In genomic region chr5:107079146-107079638, GRCm38 (mm10) we compare ENCODE assay signal across 8 mouse cellular contexts.
DNase-seq lines count a peak whose midpoint lies in the region; ATAC-seq and TF ChIP-seq lines count a peak whose summit lies in the region.

No protein-coding gene starts in this region.

- no peaks in the 10 kb centered on the region for H3K9me3 ChIP-seq in hindbrain, embryonic 11.5 days (ENCODE audit: control insufficient read depth, low read length)
- H3K9me3 ChIP-seq in midbrain, postnatal 0 days (ENCODE audit: low read length), result no peaks in the 10 kb centered on the region

- ATAC-seq in hindbrain, embryonic 11.5 days (ENCODE audit: low FRiP score), result 0 out of 2 replicates have a peak, but pooled peaks have one; percentile 33
- ATAC-seq in midbrain, postnatal 0 days (ENCODE audit: low FRiP score), result peak; percentile 52; the same call in 1 of the 2 replicates

- H3K27ac ChIP-seq in hindbrain, embryonic 11.5 days (ENCODE audit: low read depth, low read length), result no peak overlapping the region
- no peak overlapping the region for H3K27ac ChIP-seq in midbrain, postnatal 0 days (ENCODE audit: low read depth, low read length)

- H3K4me1 ChIP-seq in hindbrain, embryonic 11.5 days (replicated peaks; ENCODE audit: control insufficient read depth, insufficient read depth, low read length), result no peaks in the 10 kb centered on the region
- H3K4me1 ChIP-seq in midbrain, postnatal 0 days (ENCODE audit: insufficient read depth, low read length), result peaks cover 3% of the 10 kb centered on the region; the same call in 1 of the 2 replicates

- no peaks in the 10 kb centered on the region for H3K27me3 ChIP-seq in hindbrain, embryonic 11.5 days (ENCODE audit: control insufficient read depth, insufficient read depth, low read length)
- no peaks in the 10 kb centered on the region for H3K27me3 ChIP-seq in midbrain, postnatal 0 days (ENCODE audit: insufficient read depth, low read length)

- H3K4me2 ChIP-seq in hindbrain, embryonic 11.5 days (replicated peaks; ENCODE audit: low read depth, low read length), result no peak overlapping the region
- no peak overlapping the region for H3K4me2 ChIP-seq in midbrain, postnatal 0 days (ENCODE audit: low read depth, low read length, poor library complexity, severe bottlenecking)

- DNase-seq in left cerebral cortex, postnatal 10 days (ENCODE audit: extremely low spot score in 1 of 2, low spot score in 2 of 2), result peak; percentile 31 to 72
- DNase-seq in left cerebral cortex, adult 8-10 months (ENCODE audit: low spot score in 2 of 2), result no peak
- DNase-seq in adrenal gland, adult 8-10 months, result peak; percentile 67
- no peak for DNase-seq in hindbrain, embryonic 11.5 days (ENCODE audit: low spot score)
- peak; percentile 44 to 60 for DNase-seq in layer of hippocampus, postnatal 10 days (ENCODE audit: low spot score in 2 of 2)
- peak; percentile 77 for DNase-seq in midbrain, postnatal 0 days (ENCODE audit: low spot score)
- DNase-seq in natural killer cell, adult 2 months (ENCODE audit: low spot score in 2 of 2), result no peak
- DNase-seq in cerebellum, adult 11-12 months, result no peak

- no peak for TF ChIP-seq CTCF in midbrain, postnatal 0 days (IDR thresholded peaks at IDR 0.05)

- no peak overlapping the region for H3K4me3 ChIP-seq in hindbrain, embryonic 11.5 days (ENCODE audit: low read depth, low read length)
- no peak overlapping the region for H3K4me3 ChIP-seq in midbrain, postnatal 0 days (ENCODE audit: low read depth, low read length)

- 77% methylated on average over 11 of the region's 11 CpGs for WGBS in hindbrain, embryonic 11.5 days
- WGBS in midbrain, postnatal 0 days, result 37% methylated on average over 11 of the region's 11 CpGs

- intact Hi-C loops in left cerebral cortex, postnatal 10 days (cut with DNase I), result no loop called here

- no peaks in the 10 kb centered on the region for H3K36me3 ChIP-seq in hindbrain, embryonic 11.5 days (ENCODE audit: control insufficient read depth, insufficient read depth, low read length)
- no peaks in the 10 kb centered on the region for H3K36me3 ChIP-seq in midbrain, postnatal 0 days (ENCODE audit: insufficient read depth, low read length)

- no peak overlapping the region for H3K9ac ChIP-seq in hindbrain, embryonic 11.5 days (ENCODE audit: low read depth, low read length)
- H3K9ac ChIP-seq in midbrain, postnatal 0 days (replicated peaks; ENCODE audit: low read length, poor library complexity, severe bottlenecking), result no peak overlapping the region

Comparison
In these comparisons a context has a peak if more than half of its experiments do, and no peak if none do; other contexts are left out.
1. DNase-seq: peak in left cerebral cortex, postnatal 10 days (2 of 2), adrenal gland, adult 8-10 months (single experiment), layer of hippocampus, postnatal 10 days (2 of 2) and midbrain, postnatal 0 days (single experiment); none in left cerebral cortex, adult 8-10 months (0 of 2), hindbrain, embryonic 11.5 days (single experiment), natural killer cell, adult 2 months (0 of 2) and cerebellum, adult 11-12 months (single experiment).